Mouse (Mus musculus) bone marrow macrophage, adult 2 months (primary cell): ENCODE results near the gene Cacna1b.

ENCODE experiments used
- CTCF ChIP-seq: IDR thresholded peaks from 2 replicates; pipeline ENCODE4 v1.5.1; 2012; ENCODE audit warnings: low read depth, mild to moderate bottlenecking, low read length, moderate library complexity
- POLR2A ChIP-seq: IDR thresholded peaks from 2 replicates; pipeline ENCODE4 v1.6.1; 2012; ENCODE audit warnings: mild to moderate bottlenecking, low read depth, low read length, borderline replicate concordance

GRCm38 (mm10) chr2:24717963-24718362 is 45.0 kb downstream of the Cacna1b start:
- TF ChIP-seq POLR2A: no peak
- TF ChIP-seq CTCF: no peak
